In the genomic region with DNA sequence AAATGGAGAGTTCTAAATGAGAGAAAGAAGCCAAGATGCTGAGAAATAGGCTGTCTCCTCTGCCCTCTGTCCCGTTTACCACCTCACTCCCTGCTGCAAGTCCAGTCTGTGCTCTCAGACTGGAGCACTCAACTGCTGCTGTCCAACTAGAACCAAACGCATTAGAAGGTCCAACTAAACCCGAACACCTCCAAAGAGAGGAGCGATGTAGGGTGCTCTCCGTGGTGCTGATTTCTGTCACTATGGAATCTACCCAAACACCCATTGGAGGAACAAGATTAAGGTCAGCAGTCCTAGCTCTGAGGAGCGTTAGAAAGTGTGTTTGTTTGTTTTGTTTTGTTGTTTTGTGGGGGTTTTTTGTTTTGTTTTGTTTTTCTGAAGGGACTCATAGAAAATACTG, we compare ENCODE assay signal across 10 mouse cellular contexts. TPM values are rescaled to one million over a fixed set of nuclear protein-coding genes. Genes with fewer than 3 reads are reported as not detected.
A peak's percentile ranks its signal among the peaks of the same experiment; 100 is the strongest.
DNase-seq lines count a peak whose midpoint lies in the region; ATAC-seq and TF ChIP-seq lines count a peak whose summit lies in the region.
"Had no signal": no experiment of that assay in that cellular context is flagged by ENCODE, and none has a peak within 500 bp of the region (broad histone marks: within the 10 kb centered on the region; RNA-seq: fewer than 3 reads in every experiment).

No protein-coding gene starts in this region.

- H3K9ac ChIP-seq in midbrain, postnatal 0 days (replicated peaks; ENCODE audit: low read length, poor library complexity, severe bottlenecking): no peak overlapping the region
- no peak overlapping the region for H3K9ac ChIP-seq in midbrain, embryonic 13.5 days (replicated peaks)
- H3K9ac ChIP-seq: embryonic facial prominence, embryonic 15.5 days; limb, embryonic 15.5 days had no signal

- H3K27ac ChIP-seq in midbrain, postnatal 0 days (ENCODE audit: low read depth, low read length): no peak overlapping the region
- H3K27ac ChIP-seq in midbrain, embryonic 13.5 days: no peak overlapping the region
- no peak overlapping the region for H3K27ac ChIP-seq in cerebellum, adult 2 months (ENCODE audit: insufficient read depth, low read length)
- H3K27ac ChIP-seq: embryonic facial prominence, embryonic 15.5 days; limb, embryonic 15.5 days had no signal

- no peak for TF ChIP-seq POLR2A in cerebellum, adult 2 months (IDR thresholded peaks at IDR 0.05; ENCODE audit: borderline replicate concordance, insufficient read depth, low read length)

- no peaks in the 10 kb centered on the region for H3K27me3 ChIP-seq in midbrain, postnatal 0 days (ENCODE audit: insufficient read depth, low read length)
- no peaks in the 10 kb centered on the region for H3K27me3 ChIP-seq in midbrain, embryonic 13.5 days
- H3K27me3 ChIP-seq in cerebellum, adult 2 months (ENCODE audit: control insufficient read depth, insufficient read depth, low read length): no peaks in the 10 kb centered on the region
- H3K27me3 ChIP-seq: embryonic facial prominence, embryonic 15.5 days; limb, embryonic 15.5 days had no signal

- DNase-seq in midbrain, postnatal 0 days (ENCODE audit: low spot score): peak; percentile 14
- DNase-seq in adrenal gland, postnatal 14 days: peak; percentile 63
- peak; percentile 58 for DNase-seq in hindlimb bud, embryonic 11.5 days (ENCODE audit: extremely low spot score, low read depth, low spot score)
- DNase-seq in retina, embryonic 14.5 days (ENCODE audit: low spot score): peak; percentile 66
- DNase-seq in layer of hippocampus, postnatal 10 days (ENCODE audit: low spot score in 2 of 2): no peak
- DNase-seq in layer of hippocampus, adult 9-10 months (ENCODE audit: low spot score): no peak
- no peak for DNase-seq in cerebellum, adult 2 months

- no peaks in the 10 kb centered on the region for H3K4me1 ChIP-seq in midbrain, postnatal 0 days (ENCODE audit: insufficient read depth, low read length)
- H3K4me1 ChIP-seq in midbrain, embryonic 13.5 days (replicated peaks): no peaks in the 10 kb centered on the region
- H3K4me1 ChIP-seq in cerebellum, adult 2 months (ENCODE audit: control insufficient read depth, insufficient read depth, low read length): no peaks in the 10 kb centered on the region
- H3K4me1 ChIP-seq: embryonic facial prominence, embryonic 15.5 days; limb, embryonic 15.5 days had no signal

- H3K36me3 ChIP-seq in midbrain, postnatal 0 days (ENCODE audit: insufficient read depth, low read length): no peaks in the 10 kb centered on the region
- no peaks in the 10 kb centered on the region for H3K36me3 ChIP-seq in midbrain, embryonic 13.5 days
- H3K36me3 ChIP-seq: embryonic facial prominence, embryonic 15.5 days; limb, embryonic 15.5 days had no signal

- no peaks in the 10 kb centered on the region for H3K9me3 ChIP-seq in midbrain, postnatal 0 days (ENCODE audit: low read length)
- H3K9me3 ChIP-seq in midbrain, embryonic 13.5 days: no peaks in the 10 kb centered on the region
- H3K9me3 ChIP-seq: embryonic facial prominence, embryonic 15.5 days; limb, embryonic 15.5 days had no signal

- 23% methylated on average over 6 of the region's 6 CpGs for WGBS in midbrain, postnatal 0 days
- 23% methylated on average over 6 of the region's 6 CpGs for WGBS in midbrain, embryonic 13.5 days
- 28% methylated on average over 6 of the region's 6 CpGs for WGBS in cerebellum, adult 2 months

- H3K4me3 ChIP-seq in midbrain, postnatal 0 days (ENCODE audit: low read depth, low read length): no peak overlapping the region
- H3K4me3 ChIP-seq in midbrain, embryonic 13.5 days (replicated peaks): no peak overlapping the region
- no peak overlapping the region for H3K4me3 ChIP-seq in cerebellum, adult 2 months (replicated peaks; ENCODE audit: insufficient read depth, low read depth, low read length)
- H3K4me3 ChIP-seq: limb, embryonic 15.5 days had no signal

- ATAC-seq in midbrain, postnatal 0 days (ENCODE audit: low FRiP score): no peak
- ATAC-seq in midbrain, embryonic 13.5 days: no peak

- TF ChIP-seq CTCF in midbrain, postnatal 0 days (IDR thresholded peaks at IDR 0.05): no peak
- TF ChIP-seq CTCF in cerebellum, adult 2 months (IDR thresholded peaks at IDR 0.05; ENCODE audit: borderline replicate concordance, insufficient read depth, low read depth, low read length): no peak

- H3K4me2 ChIP-seq in midbrain, postnatal 0 days (ENCODE audit: low read depth, low read length, poor library complexity, severe bottlenecking): no peak overlapping the region
- no peak overlapping the region for H3K4me2 ChIP-seq in midbrain, embryonic 13.5 days (replicated peaks)
- H3K4me2 ChIP-seq: embryonic facial prominence, embryonic 15.5 days; limb, embryonic 15.5 days had no signal

RNA-seq across cellular contexts. Expression of a gene that starts 3.9 kb away (rescaled TPM):
- 0.42 and 9.5 TPM in 2 replicates for total RNA-seq in midbrain, postnatal 0 days (2014; rRNA removed)
- polyA plus RNA-seq in midbrain, postnatal 0 days (2015; fragmentation: Nextera tagmentation; extraction: Ambion mirVana): 0.54 and 0.75 TPM in 2 replicates
- 0.15 and 0.22 TPM in 2 replicates for polyA plus RNA-seq in midbrain, embryonic 13.5 days (2015; fragmentation: Nextera tagmentation; extraction: Ambion mirVana)
- total RNA-seq in adrenal gland, postnatal 14 days (2021): 0.38 and 0.41 TPM in 2 replicates
- total RNA-seq in layer of hippocampus, postnatal 10 days (2021): under 1 TPM in 1 of 2 experiments, not detected in 1; 0.43 TPM
- polyA plus RNA-seq in cerebellum, adult 2 months (2012; rRNA removed): 0.11 and 0.13 TPM in 2 replicates

RNA-seq across cellular contexts. Expression of a gene that starts 10.4 kb away (rescaled TPM):
- not detected in 2 replicates for total RNA-seq in midbrain, postnatal 0 days (2014; rRNA removed)
- not detected in 2 replicates for polyA plus RNA-seq in midbrain, postnatal 0 days (2015; fragmentation: Nextera tagmentation; extraction: Ambion mirVana)
- not detected in 2 replicates for polyA plus RNA-seq in midbrain, embryonic 13.5 days (2015; fragmentation: Nextera tagmentation; extraction: Ambion mirVana)
- total RNA-seq in adrenal gland, postnatal 14 days (2021): not detected in 2 replicates
- 1 to 10 TPM; 1.1 to 1.2 TPM for total RNA-seq in layer of hippocampus, postnatal 10 days (2021)
- 0.62 and 1.5 TPM in 2 replicates for polyA plus RNA-seq in cerebellum, adult 2 months (2012; rRNA removed)
- polyA plus RNA-seq: embryonic facial prominence, embryonic 15.5 days had no signal

RNA-seq across cellular contexts. Expression of a gene that starts 45.3 kb away (rescaled TPM):
- total RNA-seq in midbrain, postnatal 0 days (2014; rRNA removed): not detected in 2 replicates
- not detected in 2 replicates for polyA plus RNA-seq in midbrain, postnatal 0 days (2015; fragmentation: Nextera tagmentation; extraction: Ambion mirVana)
- not detected in 2 replicates for polyA plus RNA-seq in midbrain, embryonic 13.5 days (2015; fragmentation: Nextera tagmentation; extraction: Ambion mirVana)
- not detected in 2 replicates for total RNA-seq in adrenal gland, postnatal 14 days (2021)
- not detected for total RNA-seq in layer of hippocampus, postnatal 10 days (2021)
- polyA plus RNA-seq in cerebellum, adult 2 months (2012; rRNA removed): not detected in 2 replicates

RNA-seq across cellular contexts. Expression of a gene that starts 55.0 kb away (rescaled TPM):
- 1.6 and 5.4 TPM in 2 replicates for total RNA-seq in midbrain, postnatal 0 days (2014; rRNA removed)
- polyA plus RNA-seq in midbrain, postnatal 0 days (2015; fragmentation: Nextera tagmentation; extraction: Ambion mirVana): 6.5 and 8.1 TPM in 2 replicates
- 0.86 and 1.4 TPM in 2 replicates for polyA plus RNA-seq in midbrain, embryonic 13.5 days (2015; fragmentation: Nextera tagmentation; extraction: Ambion mirVana)
- 6.4 and 6.6 TPM in 2 replicates for total RNA-seq in adrenal gland, postnatal 14 days (2021)
- total RNA-seq in layer of hippocampus, postnatal 10 days (2021): 1 to 10 TPM in 1 of 2 experiments, under 1 TPM in 1; 0.64 to 1.0 TPM
- polyA plus RNA-seq in cerebellum, adult 2 months (2012; rRNA removed): 0.36 and 0.51 TPM in 2 replicates

RNA-seq across cellular contexts. Expression of a gene that starts 57.4 kb away (rescaled TPM):
- total RNA-seq in midbrain, postnatal 0 days (2014; rRNA removed): 0.52 and 5.5 TPM in 2 replicates
- 1.2 and 1.5 TPM in 2 replicates for polyA plus RNA-seq in midbrain, postnatal 0 days (2015; fragmentation: Nextera tagmentation; extraction: Ambion mirVana)
- not detected in 2 replicates for polyA plus RNA-seq in midbrain, embryonic 13.5 days (2015; fragmentation: Nextera tagmentation; extraction: Ambion mirVana)
- not detected in 2 replicates for total RNA-seq in adrenal gland, postnatal 14 days (2021)
- total RNA-seq in layer of hippocampus, postnatal 10 days (2021): not detected
- polyA plus RNA-seq in cerebellum, adult 2 months (2012; rRNA removed): 0.11 and 0.16 TPM in 2 replicates

Comparison
In these comparisons a context has a peak if more than half of its experiments do, and no peak if none do; other contexts are left out.
1. DNase-seq: peak in midbrain, postnatal 0 days (single experiment), adrenal gland, postnatal 14 days (single experiment), hindlimb bud, embryonic 11.5 days (single experiment) and retina, embryonic 14.5 days (single experiment); none in layer of hippocampus, postnatal 10 days (0 of 2), layer of hippocampus, adult 9-10 months (single experiment) and cerebellum, adult 2 months (0 of 2).